7 mouse cellular contexts compared by ENCODE assay signal in genomic region chr2:64853918-64854317, GRCm38 (mm10).
DNase-seq lines count a peak whose midpoint lies in the region; ATAC-seq and TF ChIP-seq lines count a peak whose summit lies in the region.

No protein-coding gene starts in this region.

- H3K36me3 ChIP-seq in ES-Bruce4 (ENCODE audit: control insufficient read depth, insufficient read depth, low read length, poor library complexity, severe bottlenecking): no peaks in the 10 kb centered on the region

- TF ChIP-seq EP300 in ES-Bruce4 (IDR thresholded peaks at IDR 0.05; ENCODE audit: insufficient read depth, low read depth, low read length): no peak

- no peaks in the 10 kb centered on the region for H3K27me3 ChIP-seq in ES-Bruce4 (ENCODE audit: control insufficient read depth, insufficient read depth, low read length, poor library complexity, severe bottlenecking)

- H3K4me3 ChIP-seq in ES-Bruce4 (ENCODE audit: low read depth, low read length): no peak overlapping the region

- no peak for TF ChIP-seq POLR2A in ES-Bruce4 (IDR thresholded peaks at IDR 0.05; ENCODE audit: insufficient read depth, low read length)

- no peaks in the 10 kb centered on the region for H3K9me3 ChIP-seq in ES-Bruce4 (replicated peaks; ENCODE audit: control insufficient read depth, insufficient read depth, low read length, poor library complexity, severe bottlenecking)

- no peak overlapping the region for H3K9ac ChIP-seq in ES-Bruce4 (ENCODE audit: low read depth, poor library complexity, severe bottlenecking)

- DNase-seq in adrenal gland, adult 18-20 months (ENCODE audit: low spot score in 2 of 2): peak; percentile 64 to 75
- DNase-seq in embryo, embryonic 11 days: peak; percentile 87
- DNase-seq in layer of hippocampus, adult 9-10 months (ENCODE audit: low spot score): peak; percentile 87
- DNase-seq in lung, postnatal 4 days: peak; percentile 44 to 67
- DNase-seq in right cerebral cortex, postnatal 4 days: peak; percentile 97

- peak; percentile 53; the same call in 1 of the 2 replicates for ATAC-seq in granulocyte monocyte progenitor cell, adult 5-6 weeks (replicated peaks; ENCODE audit: poor library complexity, severe bottlenecking)

- no peaks in the 10 kb centered on the region for H3K4me1 ChIP-seq in ES-Bruce4 (ENCODE audit: control insufficient read depth, insufficient read depth, low read length)

- H3K27ac ChIP-seq in ES-Bruce4 (ENCODE audit: insufficient read depth, low read length): no peak overlapping the region

- TF ChIP-seq CTCF in ES-Bruce4 (IDR thresholded peaks at IDR 0.05; ENCODE audit: low read depth, low read length): peak; percentile 23
